Mouse (Mus musculus): Measurements from ENCODE around the gene Cchcr1. TPM values are rescaled to one million over a fixed set of nuclear protein-coding genes. Genes with fewer than 3 reads are reported as not detected.

Gene Cchcr1
- polyA plus RNA-seq, 1 experiment from 2014 or later = 17.3 TPM

DNA sequence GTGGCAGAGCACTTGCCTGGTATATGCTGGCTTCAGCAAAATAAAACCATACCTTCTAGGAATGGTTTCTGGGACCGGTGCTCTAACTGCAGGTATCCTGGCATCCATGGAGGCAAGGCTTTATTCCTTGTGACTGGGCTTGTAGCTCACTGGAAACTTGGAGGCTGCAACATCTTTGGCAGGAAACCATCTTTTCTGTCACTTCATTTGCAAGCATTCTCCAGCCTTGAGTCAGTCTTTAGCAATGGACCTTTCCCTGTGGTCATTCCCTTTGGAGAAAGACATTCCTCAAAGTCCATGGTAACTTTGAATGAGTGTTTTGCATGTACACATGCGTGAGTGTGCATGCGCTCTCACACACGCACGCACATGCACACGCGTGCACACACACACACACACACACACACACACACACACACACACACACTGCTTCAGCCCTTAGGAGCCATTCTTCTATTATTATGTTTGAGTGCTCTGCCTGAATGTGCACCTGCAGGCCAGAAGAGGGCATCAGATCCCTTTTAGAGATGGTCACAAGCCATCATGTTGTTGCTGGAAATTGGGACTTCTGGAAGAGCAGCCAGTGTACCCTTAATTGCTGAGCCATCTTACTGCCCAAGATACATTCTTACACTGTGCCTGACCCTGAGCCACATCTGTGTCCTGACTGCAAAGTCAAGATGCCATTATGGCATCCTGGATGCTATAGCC, 3.8 kb upstream of the Cchcr1 start:
- WGBS = 98% methylated on average over 7 of the region's 7 CpGs
- peaks cover 4% of the 10 kb centered on the region; the same call in 1 of the 2 replicates for H3K27me3 ChIP-seq (ENCODE audit: insufficient read depth, low read length)
- peaks cover 6% of the 10 kb centered on the region for H3K36me3 ChIP-seq (ENCODE audit: insufficient read depth, low read length)
- H3K9ac ChIP-seq (replicated peaks; ENCODE audit: low read length) = no peak overlapping the region
- peaks cover 26% of the 10 kb centered on the region for H3K4me1 ChIP-seq (ENCODE audit: insufficient read depth, low read length)
- no peak for ATAC-seq (ENCODE audit: low FRiP score, low TSS enrichment)
- no peak overlapping the region for H3K4me2 ChIP-seq (replicated peaks; ENCODE audit: low read depth, low read length)
- H3K4me3 ChIP-seq (ENCODE audit: low read length) = no peak overlapping the region
- H3K27ac ChIP-seq (ENCODE audit: low read length) = no peak overlapping the region
- H3K9me3 ChIP-seq (ENCODE audit: low read length) = no peaks in the 10 kb centered on the region

DNA sequence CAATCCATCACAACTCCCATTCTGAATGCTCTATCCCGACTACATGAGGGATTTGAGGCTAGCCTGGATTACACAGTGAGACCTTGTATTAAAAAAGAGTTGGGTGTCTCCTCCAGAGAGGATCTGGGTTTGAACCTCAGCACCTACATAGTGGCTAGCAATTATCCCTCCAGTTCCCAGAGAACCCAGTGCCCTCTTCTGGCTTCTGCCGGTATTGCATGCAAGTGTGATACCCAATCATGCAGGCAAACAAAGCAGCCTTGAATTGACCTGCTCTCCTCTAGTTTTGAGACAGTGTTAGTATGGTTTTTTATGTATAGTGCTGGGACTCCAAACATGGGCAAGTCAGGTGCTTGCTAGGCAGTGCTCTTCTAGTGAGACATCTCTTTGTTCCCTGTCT, 3.0 kb upstream of the Cchcr1 start:
- Histone ChIP-seq H3K4me1 (ENCODE audit: insufficient read depth, low read length) (peaks cover 30% of the 10 kb centered on the region), H3K9me3 (ENCODE audit: low read length) (no peaks in the 10 kb centered on the region), H3K27ac (ENCODE audit: low read length) (no peak overlapping the region), H3K27me3 (ENCODE audit: insufficient read depth, low read length) (peaks cover 3% of the 10 kb centered on the region; the same call in 1 of the 2 replicates), H3K36me3 (ENCODE audit: insufficient read depth, low read length) (peaks cover 6% of the 10 kb centered on the region), H3K4me2 (replicated peaks; ENCODE audit: low read depth, low read length) (peak overlapping the region; percentile 81; the same call in 1 of the 2 replicates), H3K9ac (replicated peaks; ENCODE audit: low read length) (no peak overlapping the region; the same call in 1 of the 2 replicates), H3K4me3 (ENCODE audit: low read length) (peak overlapping the region; percentile 68; the same call in 1 of the 2 replicates)
- no peak for ATAC-seq (ENCODE audit: low FRiP score, low TSS enrichment)
- WGBS = 14% methylated on average over 2 of the region's 2 CpGs

DNA sequence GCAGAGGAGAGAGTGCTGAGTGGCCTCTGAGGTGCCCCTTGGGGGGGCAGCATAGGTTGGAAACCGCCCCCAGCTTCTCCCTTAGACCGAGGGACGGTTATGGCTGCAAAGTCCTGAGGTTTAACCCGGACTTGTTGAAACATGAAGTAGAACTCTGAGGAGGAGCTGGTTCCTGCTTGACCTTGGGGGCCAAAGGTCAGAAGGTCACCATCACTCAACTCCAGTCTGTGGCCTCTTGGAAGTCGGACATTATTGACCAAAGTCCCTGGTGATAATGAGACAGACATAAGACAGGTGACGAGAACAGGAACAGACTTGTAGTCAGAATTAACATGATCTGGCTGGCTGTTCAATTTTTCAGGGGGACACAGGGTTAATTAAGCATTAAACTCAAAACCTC, 2.1 kb upstream of the Cchcr1 start:
- ATAC-seq (ENCODE audit: low FRiP score, low TSS enrichment) = no peak
- H3K4me3 ChIP-seq (ENCODE audit: low read length) = peak overlapping the region; percentile 68
- H3K9me3 ChIP-seq (ENCODE audit: low read length) = no peaks in the 10 kb centered on the region
- no peaks in the 10 kb centered on the region for H3K27me3 ChIP-seq (ENCODE audit: insufficient read depth, low read length)
- peaks cover 30% of the 10 kb centered on the region for H3K4me1 ChIP-seq (ENCODE audit: insufficient read depth, low read length)
- H3K27ac ChIP-seq (ENCODE audit: low read length) = no peak overlapping the region
- H3K9ac ChIP-seq (replicated peaks; ENCODE audit: low read length) = peak overlapping the region; percentile 73; the same call in 1 of the 2 replicates
- H3K36me3 ChIP-seq (ENCODE audit: insufficient read depth, low read length) = peaks cover 6% of the 10 kb centered on the region
- 37% methylated on average over 6 of the region's 6 CpGs for WGBS
- peak overlapping the region; percentile 81 for H3K4me2 ChIP-seq (replicated peaks; ENCODE audit: low read depth, low read length)

DNA sequence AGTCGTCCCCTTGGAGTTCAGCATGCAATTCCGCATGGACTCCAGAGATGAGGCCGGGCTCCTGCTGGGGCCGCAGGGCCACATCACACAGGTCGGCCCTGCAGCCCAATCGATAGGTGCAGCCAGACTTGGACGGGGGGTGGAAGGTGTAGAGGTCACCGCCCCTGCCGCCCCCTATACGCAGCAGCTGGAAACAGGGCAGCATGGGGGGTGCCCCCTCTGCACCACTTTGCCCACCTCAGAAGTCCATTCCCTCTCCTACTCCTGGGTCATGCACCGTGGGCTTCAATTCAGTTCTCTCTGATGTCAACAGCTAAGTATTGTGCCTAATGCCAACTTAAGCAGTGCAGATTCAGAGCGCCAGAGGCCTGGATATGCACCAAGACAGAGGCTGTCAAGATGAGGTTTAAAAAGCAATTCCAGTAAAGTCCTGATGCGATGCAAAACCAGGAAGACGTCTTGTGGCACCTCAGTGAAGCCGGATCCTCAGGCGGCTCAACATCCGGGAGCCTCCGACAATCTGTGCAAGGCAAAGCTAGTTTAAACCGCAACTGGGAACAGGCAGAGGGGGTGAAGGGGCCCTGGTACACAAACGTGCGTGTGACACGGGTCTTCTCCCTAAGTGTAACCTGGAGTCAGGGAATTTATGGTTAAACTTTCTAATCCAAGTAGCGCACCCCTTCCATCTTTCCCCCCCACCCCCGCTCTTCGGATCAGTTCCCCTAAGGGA, 824 bp upstream of the Cchcr1 start:
- 4% methylated on average over 25 of the region's 25 CpGs for WGBS
- peak overlapping the region; percentile 17; the same call in 1 of the 2 replicates for H3K27ac ChIP-seq (ENCODE audit: low read length)

DNA sequence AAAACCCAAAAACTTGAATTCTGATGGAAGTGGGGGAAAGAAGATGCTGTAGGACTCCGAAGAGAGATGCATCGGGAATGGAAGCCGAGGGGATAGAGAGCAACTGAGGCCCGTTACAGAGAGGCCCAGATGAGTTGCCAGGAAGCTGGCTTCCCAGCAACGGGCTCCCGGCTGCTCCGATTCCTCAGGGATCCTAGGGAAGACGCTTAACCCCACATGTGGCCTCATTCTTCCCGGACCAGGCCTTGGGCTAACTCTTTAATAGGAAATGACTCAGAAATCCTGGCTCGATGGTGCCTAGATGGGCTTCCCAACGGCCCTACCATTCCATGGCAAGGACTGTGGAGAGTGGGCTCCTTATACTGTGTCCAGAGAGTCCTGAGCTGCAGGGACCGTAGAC, 626 bp downstream of the Cchcr1 start:
- H3K36me3 ChIP-seq (ENCODE audit: insufficient read depth, low read length) = peaks cover 9% of the 10 kb centered on the region
- WGBS = 6% methylated on average over 12 of the region's 12 CpGs
- H3K4me3 ChIP-seq (ENCODE audit: low read length) = peak overlapping the region; percentile 68
- no peaks in the 10 kb centered on the region for H3K27me3 ChIP-seq (ENCODE audit: insufficient read depth, low read length)
- H3K27ac ChIP-seq (ENCODE audit: low read length) = peak overlapping the region; percentile 34; the same call in 1 of the 2 replicates
- H3K9me3 ChIP-seq (ENCODE audit: low read length) = no peaks in the 10 kb centered on the region
- ATAC-seq (ENCODE audit: low FRiP score, low TSS enrichment) = no peak
- H3K4me1 ChIP-seq (ENCODE audit: insufficient read depth, low read length) = peaks cover 30% of the 10 kb centered on the region
- peak overlapping the region; percentile 75 for H3K9ac ChIP-seq (replicated peaks; ENCODE audit: low read length)
- peak overlapping the region; percentile 81 for H3K4me2 ChIP-seq (replicated peaks; ENCODE audit: low read depth, low read length)

More for the DNA sequence above, 824 bp upstream of the Cchcr1 start:
- Histone ChIP-seq H3K4me1 (ENCODE audit: insufficient read depth, low read length) (peaks cover 30% of the 10 kb centered on the region), H3K27me3 (ENCODE audit: insufficient read depth, low read length) (no peaks in the 10 kb centered on the region), H3K9ac (replicated peaks; ENCODE audit: low read length) (peak overlapping the region; percentile 73), H3K4me3 (ENCODE audit: low read length) (peak overlapping the region; percentile 68), H3K36me3 (ENCODE audit: insufficient read depth, low read length) (peaks cover 8% of the 10 kb centered on the region), H3K4me2 (replicated peaks; ENCODE audit: low read depth, low read length) (peak overlapping the region; percentile 81), H3K9me3 (ENCODE audit: low read length) (no peaks in the 10 kb centered on the region)
- peak; percentile 28; the same call in 1 of the 2 replicates for ATAC-seq (ENCODE audit: low FRiP score, low TSS enrichment)

DNA sequence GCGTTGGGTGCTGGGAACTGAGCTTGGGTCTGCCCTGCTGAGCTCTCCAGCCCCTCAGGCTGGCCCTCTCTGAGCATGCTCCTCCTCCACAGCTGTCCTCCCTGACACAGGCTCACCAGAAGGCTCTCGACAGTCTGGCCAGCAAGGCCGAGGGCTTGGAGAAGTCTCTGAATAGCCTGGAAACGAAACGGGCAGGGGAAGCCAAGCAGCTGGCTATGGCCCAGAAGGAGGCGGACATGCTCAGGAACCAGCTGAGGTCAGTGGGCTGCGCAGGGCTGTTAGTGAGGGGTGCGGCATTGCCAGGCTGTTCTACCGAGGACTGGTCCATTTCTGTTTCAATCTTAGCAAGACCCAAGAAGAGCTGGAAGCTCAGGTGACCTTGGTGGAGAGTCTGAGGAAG, 7.5 kb downstream of the Cchcr1 start:
- Histone ChIP-seq H3K4me1 (ENCODE audit: insufficient read depth, low read length) (no peaks in the 10 kb centered on the region), H3K36me3 (ENCODE audit: insufficient read depth, low read length) (peaks cover 36% of the 10 kb centered on the region), H3K9ac (replicated peaks; ENCODE audit: low read length) (no peak overlapping the region), H3K27me3 (ENCODE audit: insufficient read depth, low read length) (no peaks in the 10 kb centered on the region), H3K4me2 (replicated peaks; ENCODE audit: low read depth, low read length) (no peak overlapping the region), H3K27ac (ENCODE audit: low read length) (no peak overlapping the region), H3K9me3 (ENCODE audit: low read length) (no peaks in the 10 kb centered on the region), H3K4me3 (ENCODE audit: low read length) (no peak overlapping the region)
- ATAC-seq (ENCODE audit: low FRiP score, low TSS enrichment) = no peak
- WGBS = 88% methylated on average over 9 of the region's 9 CpGs

DNA sequence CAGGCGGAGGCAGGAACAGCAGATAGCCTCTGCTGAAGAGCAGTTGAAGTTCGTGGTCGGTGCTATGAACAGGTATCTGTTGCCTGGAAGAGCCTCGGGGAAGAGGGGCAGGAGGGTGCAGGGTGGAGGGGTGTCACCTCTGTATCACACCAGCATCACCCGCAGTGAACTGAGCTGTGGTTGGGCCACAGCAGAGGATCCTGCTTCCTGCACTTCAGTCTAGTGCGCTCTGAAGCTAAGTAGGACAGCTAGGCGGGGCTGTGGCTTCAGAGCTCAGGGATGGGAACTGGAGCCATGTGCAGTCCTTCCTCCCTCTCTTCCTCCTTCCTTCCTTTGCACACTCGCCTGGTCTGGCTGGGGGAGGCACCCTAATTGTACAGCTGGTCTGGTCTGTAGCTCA, 9.7 kb downstream of the Cchcr1 start:
- Histone ChIP-seq H3K9me3 (ENCODE audit: low read length) (no peaks in the 10 kb centered on the region), H3K4me2 (replicated peaks; ENCODE audit: low read depth, low read length) (no peak overlapping the region), H3K9ac (replicated peaks; ENCODE audit: low read length) (no peak overlapping the region), H3K27ac (ENCODE audit: low read length) (no peak overlapping the region), H3K4me3 (ENCODE audit: low read length) (no peak overlapping the region), H3K36me3 (ENCODE audit: insufficient read depth, low read length) (peaks cover 44% of the 10 kb centered on the region), H3K4me1 (ENCODE audit: insufficient read depth, low read length) (no peaks in the 10 kb centered on the region), H3K27me3 (ENCODE audit: insufficient read depth, low read length) (no peaks in the 10 kb centered on the region)
- no peak for ATAC-seq (ENCODE audit: low FRiP score, low TSS enrichment)
- 78% methylated on average over 8 of the region's 8 CpGs for WGBS

DNA sequence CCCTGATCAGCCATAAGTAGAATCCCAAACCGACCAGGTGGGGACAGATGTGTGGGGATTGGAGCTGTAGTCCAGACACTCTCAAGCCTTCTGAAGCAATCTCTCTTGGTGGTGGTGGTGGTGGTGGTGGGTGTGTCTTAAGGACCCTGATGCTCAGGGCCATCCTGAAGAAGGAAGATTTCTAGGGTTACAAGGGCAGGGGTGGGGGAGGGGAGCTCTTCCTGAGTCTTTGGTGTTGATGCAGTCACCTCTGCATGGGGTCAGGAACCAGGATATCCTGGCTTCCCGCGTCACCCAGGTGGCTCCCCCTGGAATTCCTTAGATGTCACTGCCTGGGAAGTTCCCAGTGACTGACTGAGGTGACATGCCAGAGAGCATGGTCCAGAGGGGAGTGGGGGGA, 15.5 kb downstream of the Cchcr1 start:
- ATAC-seq (ENCODE audit: low FRiP score, low TSS enrichment) = no peak
- H3K9me3 ChIP-seq (ENCODE audit: low read length) = no peaks in the 10 kb centered on the region
- 10% methylated on average over 3 of the region's 3 CpGs for WGBS

DNA sequence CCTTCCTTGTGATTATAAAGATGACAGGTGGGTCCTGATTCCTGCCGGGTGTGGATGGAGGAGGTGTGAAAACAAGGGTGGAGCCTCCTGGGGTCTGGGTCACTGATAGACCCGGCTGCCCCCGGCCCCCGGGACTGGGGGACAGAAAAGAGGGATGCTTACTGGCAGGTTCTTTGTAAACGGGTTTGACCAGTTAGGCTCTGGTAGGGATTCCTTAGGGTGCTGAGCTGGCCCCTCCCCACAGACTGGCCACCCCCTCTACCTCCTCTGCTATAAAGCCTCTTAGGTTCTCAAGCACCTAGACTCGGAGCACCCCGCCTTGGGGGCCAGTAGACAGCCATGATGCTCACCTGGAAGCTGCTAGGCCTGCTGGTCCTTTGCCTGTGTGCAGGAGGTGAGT, 16.0 kb downstream of the Cchcr1 start, which contains the start of gene Psors1c2:
Gene Psors1c2 (plus strand): TSS at position 301 of the 400 bp plus-strand sequence.
- Histone ChIP-seq H3K4me1 (ENCODE audit: insufficient read depth, low read length) (peaks cover 6% of the 10 kb centered on the region; the same call in 1 of the 2 replicates), H3K9me3 (ENCODE audit: low read length) (no peaks in the 10 kb centered on the region), H3K36me3 (ENCODE audit: insufficient read depth, low read length) (peaks cover 25% of the 10 kb centered on the region), H3K9ac (replicated peaks; ENCODE audit: low read length) (no peak within 1 kb of the TSS), H3K27ac (ENCODE audit: low read length) (no peak within 1 kb of the TSS), H3K4me2 (replicated peaks; ENCODE audit: low read depth, low read length) (no peak within 1 kb of the TSS), H3K27me3 (ENCODE audit: insufficient read depth, low read length) (no peaks in the 10 kb centered on the region), H3K4me3 (ENCODE audit: low read length) (no peak within 1 kb of the TSS)
- no peak for ATAC-seq (ENCODE audit: low FRiP score, low TSS enrichment)
- WGBS = 26% methylated on average over 7 of the region's 7 CpGs

More for the DNA sequence above, 15.5 kb downstream of the Cchcr1 start:
- H3K27ac ChIP-seq (ENCODE audit: low read length) = no peak overlapping the region
- H3K36me3 ChIP-seq (ENCODE audit: insufficient read depth, low read length) = peaks cover 27% of the 10 kb centered on the region
- no peaks in the 10 kb centered on the region for H3K27me3 ChIP-seq (ENCODE audit: insufficient read depth, low read length)
- no peak overlapping the region for H3K4me2 ChIP-seq (replicated peaks; ENCODE audit: low read depth, low read length)
- no peak overlapping the region for H3K9ac ChIP-seq (replicated peaks; ENCODE audit: low read length)
- H3K4me1 ChIP-seq (ENCODE audit: insufficient read depth, low read length) = peaks cover 6% of the 10 kb centered on the region; the same call in 1 of the 2 replicates
- no peak overlapping the region for H3K4me3 ChIP-seq (ENCODE audit: low read length)

Data from kidney, embryonic 16.5 days (tissue).